Mouse (Mus musculus) testis, postnatal 10 days (tissue): Measurements from ENCODE around the gene Tubg2.

Experiments
- DNase-seq: peaks from one replicate; pipeline ENCODE4 v3.0.0; 2021; ENCODE audit warnings: low spot score

Tubg2 gene

DNA sequence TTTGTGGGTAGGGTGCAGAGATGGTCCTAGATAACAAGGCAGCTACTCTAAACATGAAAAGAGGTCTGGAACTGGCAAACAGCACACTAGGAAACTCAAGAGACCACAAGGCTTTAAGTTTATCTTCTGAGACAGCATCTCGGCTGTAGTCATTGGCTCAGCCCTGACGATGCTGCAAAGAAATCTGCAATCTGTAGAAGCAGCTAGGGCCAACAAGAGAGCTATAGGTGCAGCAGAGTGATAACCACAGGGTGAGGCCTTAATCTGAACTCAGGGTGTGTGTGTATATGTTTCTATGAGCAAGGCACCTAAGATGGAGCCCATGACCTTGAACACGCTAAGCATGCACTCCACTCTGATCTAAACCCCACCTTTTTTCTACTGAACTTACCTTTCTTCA is 43.8 kb downstream of the Tubg2 start:
- DNase-seq = no peak

DNA sequence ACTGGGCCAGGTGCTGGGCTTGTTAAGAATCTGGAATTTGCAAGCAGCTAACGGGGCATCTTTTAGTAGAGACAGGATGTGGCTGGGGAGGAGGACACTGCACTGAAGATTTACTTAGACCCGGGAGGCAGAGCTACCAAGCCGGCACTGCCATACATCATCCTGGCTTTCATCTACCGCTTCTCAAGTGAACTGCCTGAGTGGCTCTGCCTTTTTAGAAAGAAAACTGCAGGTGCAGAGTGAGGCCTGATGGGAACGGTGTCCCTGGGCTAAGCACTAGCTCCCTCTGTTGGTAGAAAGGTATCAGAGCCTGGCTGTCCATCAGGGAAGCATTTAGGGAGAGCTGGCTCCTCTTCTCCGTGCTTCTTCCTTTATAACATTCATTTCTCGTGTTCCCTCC is 45.3 kb downstream of the Tubg2 start:
- DNase-seq = no peak
